Mouse (Mus musculus) MN1 (cell line): ENCODE data around the gene Ssna1.

Experiments
- DNase-seq: peaks from one replicate; pipeline ENCODE4 v3.0.0-alpha.2; 2016; ENCODE audit warnings: low spot score

Gene Ssna1

GRCm38 (mm10) chr2:25290101-25290815 lies 18.0 kb upstream of the Ssna1 start:
- DNase-seq, result no peak

GRCm38 (mm10) chr2:25289651-25290050 lies 17.4 kb upstream of the Ssna1 start, which contains the start of gene Lrrc26:
Lrrc26 (plus strand) TSS chr2:25289915.
- DNase-seq, result peak; percentile 42

DNA sequence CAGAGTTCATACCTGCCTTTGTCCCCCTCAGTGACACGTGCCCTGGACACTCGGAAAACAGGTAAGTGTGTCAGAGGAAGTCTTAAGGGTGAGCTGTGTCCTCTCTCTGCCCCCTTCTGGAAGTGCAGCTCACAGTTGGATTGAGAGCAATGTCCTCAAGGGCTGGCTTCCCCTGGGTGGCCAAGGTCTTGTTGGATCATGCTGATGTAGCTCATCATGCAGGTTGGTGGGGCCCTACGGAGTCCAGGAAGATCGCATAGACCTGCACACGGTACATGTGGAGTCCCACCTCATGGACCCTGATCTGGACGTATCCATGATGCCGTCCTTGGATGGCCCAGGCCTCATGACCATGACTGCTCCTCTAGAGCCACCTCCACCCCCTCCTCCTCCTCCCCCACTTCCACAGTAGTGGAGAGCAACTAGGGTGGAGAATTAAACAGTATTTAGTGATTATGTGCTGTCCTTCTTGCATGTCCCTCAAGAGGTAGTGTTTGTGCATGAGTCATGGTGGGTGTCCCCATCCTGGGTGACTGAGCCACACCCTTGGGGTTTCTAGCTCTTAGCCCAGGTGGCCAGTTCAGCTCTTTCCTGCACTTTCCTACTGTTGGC lies 16.6 kb upstream of the Ssna1 start:
- no peak for DNase-seq

DNA sequence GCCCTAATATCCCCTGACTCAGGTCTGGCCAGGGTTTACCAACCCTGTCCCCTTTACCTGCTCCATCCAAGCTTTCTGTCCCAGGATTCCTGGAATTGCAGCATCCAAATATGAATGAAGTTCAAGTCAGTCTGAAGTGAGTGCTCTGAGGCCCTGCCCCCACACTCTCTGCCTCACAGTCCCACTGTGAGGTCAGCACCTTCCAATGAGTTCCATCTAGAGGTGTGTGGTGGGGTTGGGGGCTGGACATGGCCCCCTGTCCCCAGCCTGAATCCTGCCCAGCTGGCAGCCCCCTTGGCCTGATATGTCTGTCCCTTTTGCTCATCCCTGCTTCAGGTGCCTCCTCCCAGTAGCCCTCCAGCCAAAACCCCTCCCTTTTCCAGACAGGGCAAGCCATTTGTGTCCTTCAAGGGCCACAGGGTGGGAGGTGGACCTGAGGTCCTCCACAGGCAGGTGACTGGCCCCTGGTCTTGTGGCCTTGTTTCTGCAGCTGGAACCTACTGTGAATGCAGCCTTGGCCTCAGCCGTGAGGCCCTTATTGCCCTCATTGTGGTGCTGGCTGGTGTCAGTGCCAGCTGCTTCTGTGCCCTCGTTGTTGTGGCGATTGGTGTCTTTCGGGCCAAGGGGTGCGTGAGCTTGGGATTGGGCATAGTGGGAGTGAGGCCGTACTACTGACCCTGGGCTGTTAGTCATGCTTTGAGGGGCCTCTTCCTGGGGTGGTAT lies 15.8 kb upstream of the Ssna1 start, which contains the start of gene Tmem210:
Gene Tmem210, plus strand, starts transcription at position 219 of the 723 bp plus-strand sequence.
- no peak for DNase-seq

DNA sequence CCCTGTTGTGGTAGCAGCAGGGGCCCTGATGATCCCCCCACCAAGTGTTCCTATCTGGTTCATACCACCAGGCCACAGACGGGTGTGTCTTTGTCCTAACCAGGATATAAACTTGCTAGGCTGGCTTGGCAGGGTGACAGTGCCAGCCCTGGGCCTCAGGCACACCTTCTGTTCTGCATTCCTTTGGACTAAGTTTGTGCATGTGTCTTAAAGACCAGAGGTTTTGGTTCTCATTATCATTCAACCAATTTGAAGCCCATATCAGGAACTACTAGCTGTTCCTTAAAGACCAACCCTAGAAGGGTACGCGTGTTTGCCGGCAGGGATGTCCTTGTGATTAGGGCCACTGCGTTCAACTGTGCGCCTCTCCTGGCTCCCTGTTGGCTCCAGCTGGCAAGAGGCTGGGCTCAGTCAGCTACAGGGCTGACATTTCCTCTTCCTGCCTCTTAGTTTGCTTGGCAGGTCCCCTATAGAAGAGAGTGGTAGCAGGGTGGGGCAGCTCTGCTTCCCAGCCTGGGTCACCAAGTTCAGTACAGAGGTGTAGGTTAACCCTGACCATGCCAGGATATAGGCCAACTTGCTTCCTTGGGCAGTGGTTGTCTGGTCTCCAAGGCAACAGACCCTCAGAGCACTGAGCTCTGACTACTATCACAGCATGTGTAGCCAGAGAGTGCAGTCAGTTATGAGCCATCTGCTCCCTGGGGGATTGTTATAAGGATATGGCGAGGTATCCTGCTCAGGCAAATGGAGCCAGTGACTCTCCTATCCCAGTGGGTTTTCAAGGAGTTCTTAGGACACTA lies 14.8 kb upstream of the Ssna1 start:
- DNase-seq, result peak; percentile 38

GRCm38 (mm10) chr2:25286314-25286713 lies 14.1 kb upstream of the Ssna1 start:
- DNase-seq, result no peak

DNA sequence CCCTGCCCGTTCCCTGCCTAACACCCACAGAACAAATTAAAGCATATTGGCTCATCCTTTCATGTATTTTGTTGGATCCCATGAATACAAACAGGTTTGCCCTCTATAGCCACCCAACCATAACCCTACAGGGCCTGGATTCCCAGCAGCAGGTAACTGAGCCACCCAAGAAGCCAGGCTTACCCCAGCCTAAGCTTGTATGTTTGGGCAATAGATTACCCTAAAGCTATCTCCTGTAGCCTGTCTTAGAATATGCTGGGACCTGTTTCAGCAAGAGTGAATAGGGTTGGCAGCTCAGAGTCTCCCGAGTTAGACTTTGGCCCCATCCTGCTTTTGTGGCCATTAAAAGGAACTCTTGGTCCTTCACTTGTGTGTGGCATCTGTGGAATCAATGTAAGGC lies 13.3 kb upstream of the Ssna1 start:
- DNase-seq, result no peak

DNA sequence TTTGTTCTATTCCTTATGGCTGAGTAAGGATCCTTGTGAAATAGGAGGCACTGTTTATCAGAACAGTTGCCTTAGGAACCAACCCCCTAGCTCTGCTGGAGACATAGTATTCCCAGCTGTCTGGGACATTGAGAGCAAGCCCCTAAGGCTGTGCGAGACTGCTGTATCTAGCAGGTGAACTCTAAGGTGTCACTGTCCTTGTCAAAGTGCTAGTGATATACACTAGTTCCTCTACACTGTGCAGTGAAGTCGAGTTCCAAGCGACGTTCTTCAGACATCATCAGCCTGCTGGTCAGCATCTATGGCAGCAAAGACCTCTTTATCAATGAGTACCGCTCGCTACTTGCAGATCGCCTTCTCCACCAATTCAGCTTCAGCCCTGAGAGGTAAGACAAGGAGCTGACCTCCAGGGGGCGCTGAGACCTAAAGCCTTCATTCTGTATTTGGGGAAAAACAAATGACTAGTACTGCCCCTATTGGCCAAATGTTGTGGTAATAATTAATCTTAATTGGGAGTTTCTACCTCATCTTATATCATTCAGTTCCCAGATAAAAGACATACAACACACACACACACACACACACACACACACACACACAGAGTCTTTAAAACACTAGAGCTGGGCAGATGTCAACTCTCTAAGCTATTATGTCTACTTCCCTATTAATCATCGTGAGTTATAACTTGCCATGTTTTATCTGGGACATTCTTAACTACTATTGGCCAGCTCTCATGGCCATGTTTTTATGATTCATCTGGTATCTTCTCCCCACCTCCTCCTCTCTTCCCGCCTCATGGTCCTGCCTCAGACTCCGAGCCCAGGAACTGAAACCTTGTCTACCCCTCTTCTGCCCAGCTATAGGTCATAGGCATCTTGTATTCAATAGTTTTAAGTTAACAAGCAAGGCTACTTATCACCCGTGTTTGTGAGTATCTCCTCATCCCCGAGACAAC lies 7.0 kb upstream of the Ssna1 start:
- DNase-seq, result peak; percentile 86

DNA sequence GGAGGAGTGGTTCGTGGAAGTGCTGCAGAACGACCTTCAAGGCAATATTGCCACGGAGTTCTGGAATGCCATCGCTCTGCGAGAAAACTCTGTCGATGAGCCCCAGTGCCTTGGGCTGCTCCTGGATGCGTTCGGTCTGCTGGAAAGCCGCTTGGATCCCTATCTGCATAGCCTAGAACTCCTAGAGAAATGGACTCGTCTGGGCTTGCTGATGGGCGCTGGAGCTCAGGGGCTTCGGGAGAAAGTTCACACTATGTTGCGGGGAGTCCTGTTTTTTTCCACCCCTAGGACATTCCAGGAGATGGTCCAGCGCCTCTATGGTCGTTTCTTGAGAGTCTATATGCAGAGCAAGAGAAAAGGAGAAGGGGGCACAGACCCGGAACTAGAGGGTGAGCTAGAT lies 772 bp upstream of the Ssna1 start:
- DNase-seq, result no peak

DNA sequence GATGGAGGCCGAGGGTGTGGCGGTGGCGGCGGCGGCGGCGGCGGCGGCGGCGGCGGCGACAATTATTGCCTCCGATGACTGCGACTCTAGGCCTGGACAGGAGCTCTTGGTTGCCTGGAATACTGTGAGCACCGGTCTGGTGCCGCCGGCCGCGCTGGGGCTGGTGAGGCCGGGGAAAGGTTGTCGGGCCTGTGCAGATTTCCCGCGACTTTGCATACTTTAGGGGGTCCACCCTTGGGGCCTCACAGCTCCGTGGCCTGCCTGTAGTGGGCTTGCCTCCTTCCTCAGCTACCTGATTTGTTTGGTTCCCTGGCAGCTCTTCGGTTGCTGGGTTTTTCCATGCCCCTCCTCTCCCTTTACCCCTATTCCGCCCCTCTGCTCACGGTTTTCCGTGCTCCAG lies 277 bp upstream of the Ssna1 start:
- DNase-seq, result no peak

GRCm38 (mm10) chr2:25267746-25268309 lies 4.4 kb downstream of the Ssna1 start:
- no peak for DNase-seq

GRCm38 (mm10) chr2:25267241-25267640 lies 5.0 kb downstream of the Ssna1 start:
- DNase-seq, result no peak

- no peak for DNase-seq
These were observed 5.5 kb downstream of the Ssna1 start for GRCm38 (mm10) chr2:25266720-25267119.

DNA sequence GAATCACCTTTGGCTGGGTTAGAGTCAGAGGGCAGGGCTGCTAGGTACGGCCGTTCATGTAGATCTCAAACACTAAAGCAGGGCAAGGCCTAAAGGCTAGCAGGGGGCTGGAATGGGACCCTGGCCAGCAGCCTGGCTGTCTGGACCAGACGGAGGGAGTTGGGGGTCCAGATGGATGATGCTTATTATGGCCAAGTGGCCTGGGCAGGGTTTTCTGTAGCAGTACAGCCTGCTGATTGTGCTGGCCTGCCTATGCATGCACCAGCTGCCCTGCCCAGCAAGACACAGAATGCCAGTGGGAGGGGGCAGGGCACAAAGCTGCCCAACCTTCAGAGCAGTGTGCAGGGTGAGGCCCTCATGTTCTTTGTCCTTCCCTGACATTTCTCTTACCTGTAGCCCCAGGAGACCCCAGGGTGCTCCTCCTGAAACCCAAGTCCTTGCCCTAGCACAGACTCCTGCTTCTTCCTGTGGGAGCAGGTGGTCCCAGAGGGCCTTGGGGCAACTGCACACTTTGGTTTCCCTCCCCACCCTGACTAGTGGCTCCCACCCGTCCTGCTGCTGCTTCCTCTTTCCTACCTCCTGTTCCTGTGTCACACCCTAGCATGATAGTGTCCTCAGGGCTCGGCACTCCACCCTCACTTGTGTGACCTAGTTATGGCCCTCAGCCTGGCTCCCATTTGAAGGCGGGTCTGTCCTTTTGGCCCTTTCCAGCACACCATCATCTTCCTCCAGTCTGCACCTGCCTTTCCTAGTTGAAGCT lies 6.2 kb downstream of the Ssna1 start:
- DNase-seq, result no peak

GRCm38 (mm10) chr2:25264851-25265250 lies 7.4 kb downstream of the Ssna1 start:
- no peak for DNase-seq

GRCm38 (mm10) chr2:25264286-25264660 lies 8.0 kb downstream of the Ssna1 start:
- DNase-seq, result no peak

GRCm38 (mm10) chr2:25263623-25264285 lies 8.5 kb downstream of the Ssna1 start:
- no peak for DNase-seq

- peak; percentile 67 for DNase-seq
These were observed 9.2 kb downstream of the Ssna1 start for GRCm38 (mm10) chr2:25262795-25263622.
